Mouse (Mus musculus) macrophage (primary cell): Measurements from ENCODE around the gene Mertk. TPM values are rescaled to one million over a fixed set of nuclear protein-coding genes. Genes with fewer than 3 reads are reported as not detected.

Source experiments
- H3K27ac ChIP-seq: fragments of 350-480 bp; formaldehyde crosslinking; 2 replicates; pipeline ENCODE4 v1.9.0; 2021
- H3K36me3 ChIP-seq: fragments of 350-480 bp; formaldehyde crosslinking; 2 replicates; pipeline ENCODE4 v1.9.0; 2021; ENCODE audit errors: inconsistent target
- H3K4me3 ChIP-seq: fragments of 350-480 bp; formaldehyde crosslinking; 2 replicates; pipeline ENCODE4 v1.9.0; 2021; ENCODE audit errors: inconsistent target
- H3K79me2 ChIP-seq: fragments of 350-480 bp; formaldehyde crosslinking; 2 replicates; pipeline ENCODE4 v1.9.0; 2021; ENCODE audit errors: inconsistent target
- whole genome bisulfite sequencing: methylation state at CpG from one replicate; pipeline ENCODE4 v1.1.7; 2026; ENCODE audit warnings: inconsistent platforms; ENCODE audit not compliant: missing documents; 5-methylcytosine and 5-hydroxymethylcytosine counted together
- polyA plus RNA-seq: library from polyadenylated mRNA; stranded (reverse); fragments of 250-400 nt; gene quantifications from 3 replicates; pipeline ENCODE4 v1.2.4, GENCODE M21; 2018; ENCODE audit warnings: inconsistent platforms

Gene Mertk
- polyA plus RNA-seq, 1 experiment from 2014 or later = 164 TPM

GRCm38 (mm10) chr2:128731951-128732350, 33.2 kb downstream of the Mertk start:
- H3K27ac ChIP-seq = no peak overlapping the region

GRCm38 (mm10) chr2:128735089-128735488, 36.3 kb downstream of the Mertk start:
- Histone ChIP-seq H3K27ac (no peak overlapping the region), H3K36me3 (peaks cover 89% of the 10 kb centered on the region), H3K4me3 (no peak overlapping the region), H3K79me2 (peaks cover 84% of the 10 kb centered on the region; the same call in 1 of the 2 replicates)
- WGBS = 55% methylated on average over 3 of the region's 3 CpGs

More at GRCm38 (mm10) chr2:128731951-128732350, 33.2 kb downstream of the Mertk start:
- H3K36me3 ChIP-seq = peaks cover 86% of the 10 kb centered on the region
- H3K79me2 ChIP-seq = peaks cover 94% of the 10 kb centered on the region; the same call in 1 of the 2 replicates
- no CpG with 5 or more reads among the region's 1 CpGs for WGBS
- H3K4me3 ChIP-seq = no peak overlapping the region

GRCm38 (mm10) chr2:128737051-128737450, 38.3 kb downstream of the Mertk start:
- H3K4me3 ChIP-seq = no peak overlapping the region
- no peak overlapping the region for H3K27ac ChIP-seq
- peaks cover 68% of the 10 kb centered on the region; the same call in 1 of the 2 replicates for H3K79me2 ChIP-seq
- WGBS = 93% methylated on average over 1 of the region's 2 CpGs
- peaks cover 75% of the 10 kb centered on the region for H3K36me3 ChIP-seq

GRCm38 (mm10) chr2:128737796-128738195, 39.0 kb downstream of the Mertk start:
- Histone ChIP-seq H3K36me3 (peaks cover 75% of the 10 kb centered on the region), H3K79me2 (peaks cover 68% of the 10 kb centered on the region; the same call in 1 of the 2 replicates), H3K4me3 (no peak overlapping the region), H3K27ac (no peak overlapping the region)
- WGBS = 91% methylated on average over 4 of the region's 4 CpGs

GRCm38 (mm10) chr2:128738725-128739258, 40.0 kb downstream of the Mertk start:
- Histone ChIP-seq H3K79me2 (peaks cover 68% of the 10 kb centered on the region; the same call in 1 of the 2 replicates), H3K27ac (no peak overlapping the region), H3K4me3 (no peak overlapping the region), H3K36me3 (peaks cover 80% of the 10 kb centered on the region)
- 89% methylated on average over 10 of the region's 10 CpGs for WGBS

- WGBS = 61% methylated on average over 12 of the region's 12 CpGs
- Histone ChIP-seq H3K4me3 (no peak overlapping the region), H3K27ac (peak overlapping the region; percentile 96)
Measured at GRCm38 (mm10) chr2:128745879-128746620, 47.3 kb downstream of the Mertk start.

GRCm38 (mm10) chr2:128746621-128747151, 47.9 kb downstream of the Mertk start:
- peaks cover 49% of the 10 kb centered on the region for H3K36me3 ChIP-seq
- no peak overlapping the region for H3K4me3 ChIP-seq
- peak overlapping the region; percentile 96 for H3K27ac ChIP-seq
- WGBS = 100% methylated on average over 1 of the region's 5 CpGs
- peaks cover 51% of the 10 kb centered on the region; the same call in 1 of the 2 replicates for H3K79me2 ChIP-seq

More at GRCm38 (mm10) chr2:128745879-128746620, 47.3 kb downstream of the Mertk start:
- H3K79me2 ChIP-seq = peaks cover 48% of the 10 kb centered on the region; the same call in 1 of the 2 replicates
- H3K36me3 ChIP-seq = peaks cover 47% of the 10 kb centered on the region

GRCm38 (mm10) chr2:128747433-128748028, 48.8 kb downstream of the Mertk start:
- 32% methylated on average over 8 of the region's 8 CpGs for WGBS
- H3K4me3 ChIP-seq = no peak overlapping the region
- H3K36me3 ChIP-seq = peaks cover 50% of the 10 kb centered on the region
- H3K27ac ChIP-seq = peak overlapping the region; percentile 96
- peaks cover 52% of the 10 kb centered on the region; the same call in 1 of the 2 replicates for H3K79me2 ChIP-seq

GRCm38 (mm10) chr2:128748171-128748570, 49.4 kb downstream of the Mertk start:
- H3K79me2 ChIP-seq = peaks cover 46% of the 10 kb centered on the region; the same call in 1 of the 2 replicates
- WGBS = 77% methylated on average over 6 of the region's 6 CpGs
- H3K36me3 ChIP-seq = peaks cover 48% of the 10 kb centered on the region
- peak overlapping the region; percentile 96 for H3K27ac ChIP-seq
- H3K4me3 ChIP-seq = no peak overlapping the region

GRCm38 (mm10) chr2:128751030-128751429, 52.3 kb downstream of the Mertk start:
- Histone ChIP-seq H3K4me3 (no peak overlapping the region), H3K79me2 (peaks cover 32% of the 10 kb centered on the region; the same call in 1 of the 2 replicates), H3K36me3 (peaks cover 57% of the 10 kb centered on the region), H3K27ac (peak overlapping the region; percentile 56)
- 14% methylated on average over 6 of the region's 6 CpGs for WGBS

GRCm38 (mm10) chr2:128753295-128753873, 54.6 kb downstream of the Mertk start:
- Histone ChIP-seq H3K36me3 (peaks cover 80% of the 10 kb centered on the region), H3K79me2 (peaks cover 26% of the 10 kb centered on the region; the same call in 1 of the 2 replicates), H3K4me3 (no peak overlapping the region), H3K27ac (0 out of 2 replicates have a peak overlapping the region, but pooled peaks have one; percentile 5)
- WGBS = 88% methylated on average over 6 of the region's 6 CpGs

- WGBS = 66% methylated on average over 4 of the region's 4 CpGs
- no peak overlapping the region for H3K27ac ChIP-seq
Measured at GRCm38 (mm10) chr2:128755149-128755691, 56.5 kb downstream of the Mertk start.

GRCm38 (mm10) chr2:128758724-128759340, 60.1 kb downstream of the Mertk start:
- no peak overlapping the region for H3K4me3 ChIP-seq
- peaks cover 93% of the 10 kb centered on the region for H3K36me3 ChIP-seq
- H3K27ac ChIP-seq = no peak overlapping the region
- WGBS = 89% methylated on average over 5 of the region's 10 CpGs
- H3K79me2 ChIP-seq = no peaks in the 10 kb centered on the region; the same call in 1 of the 2 replicates

More at GRCm38 (mm10) chr2:128755149-128755691, 56.5 kb downstream of the Mertk start:
- Histone ChIP-seq H3K79me2 (peaks cover 9% of the 10 kb centered on the region; the same call in 1 of the 2 replicates), H3K36me3 (peaks cover 78% of the 10 kb centered on the region), H3K4me3 (no peak overlapping the region)
